Mouse (Mus musculus) liver, embryonic 14.5 days (tissue): ENCODE measurements around the gene Lgsn.

Experiments used
- CTCF ChIP-seq: IDR thresholded peaks from 2 replicates; pipeline ENCODE4 v1.5.1; 2016; ENCODE audit warnings: antibody characterized with exemption, low read depth, control low read depth
- EP300 ChIP-seq: IDR thresholded peaks from 2 replicates; pipeline ENCODE4 v1.6.1; 2016; ENCODE audit warnings: antibody characterized with exemption, low read depth

- no peak for TF ChIP-seq CTCF
- no peak for TF ChIP-seq EP300
Observed at GRCm38 (mm10) chr1:31156185-31156584, 20.0 kb upstream of the Lgsn start.
